Mouse (Mus musculus): ENCODE measurements around the gene Slc29a1. TPM values are rescaled to one million over a fixed set of nuclear protein-coding genes. Genes with fewer than 3 reads are reported as not detected.

Slc29a1 gene
- polyA plus RNA-seq, 1 experiment from 2014 or later, result 46.8 TPM

DNA sequence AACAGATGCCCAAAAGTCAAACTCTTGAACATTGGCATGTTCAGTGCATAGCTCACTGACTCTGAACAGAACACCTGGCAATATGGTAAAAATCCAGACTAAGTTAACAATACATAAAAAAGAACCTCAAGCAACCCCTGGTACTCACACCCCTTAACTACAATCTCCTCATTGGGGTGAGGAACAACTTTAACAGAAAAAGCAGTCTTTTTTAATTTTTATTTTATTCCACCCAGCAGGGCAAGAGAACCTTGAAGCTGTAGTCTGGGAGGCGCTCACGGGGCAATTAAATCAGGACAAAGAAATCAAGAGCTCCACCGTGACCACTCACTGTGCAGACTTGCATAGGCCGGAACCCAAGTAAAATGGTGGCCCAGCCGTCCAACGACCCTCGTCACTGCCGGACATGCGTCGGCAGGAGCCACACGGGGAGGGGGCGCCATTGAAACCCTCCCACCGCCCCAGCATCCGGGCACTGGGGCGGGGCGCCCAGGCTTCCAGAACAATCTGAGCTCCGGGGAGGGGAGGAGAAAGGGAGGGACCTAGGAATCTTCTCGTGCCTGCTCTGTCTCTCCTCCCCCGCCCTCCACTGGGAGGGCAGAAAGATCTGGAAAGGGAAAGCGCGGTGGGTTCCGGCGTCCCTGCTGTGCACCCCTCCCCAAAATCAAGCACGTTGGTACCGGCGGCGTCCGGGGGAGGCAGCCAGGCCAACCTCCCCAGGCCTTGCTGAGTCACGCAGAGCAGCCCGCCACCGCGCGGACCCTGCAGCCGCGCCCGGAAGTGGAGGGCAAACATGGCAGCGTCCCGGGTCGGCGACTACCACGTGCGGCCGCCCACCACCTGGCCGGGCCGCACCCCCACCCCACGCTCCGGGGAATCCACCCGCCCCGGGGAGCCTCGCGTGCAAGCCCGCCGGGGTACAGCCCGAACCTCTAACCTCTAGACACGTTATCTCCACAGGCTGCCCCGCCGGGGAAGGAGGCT lies 27.0 kb downstream of the Slc29a1 start:
- peak overlapping the region; percentile 99 for H3K4me3 ChIP-seq (ENCODE audit: low read depth, low read length)
- H3K27me3 ChIP-seq (ENCODE audit: control insufficient read depth, insufficient read depth, low read length), result no peaks in the 10 kb centered on the region
- peak overlapping the region; percentile 92 for H3K27ac ChIP-seq (ENCODE audit: low read depth, low read length)
- peaks cover 37% of the 10 kb centered on the region for H3K36me3 ChIP-seq (ENCODE audit: control insufficient read depth, insufficient read depth, low read length)
- H3K4me1 ChIP-seq (ENCODE audit: control insufficient read depth, insufficient read depth, low read length), result peaks cover 16% of the 10 kb centered on the region
- peak overlapping the region; percentile 99 for H3K9ac ChIP-seq (ENCODE audit: low read length)
- H3K9me3 ChIP-seq (ENCODE audit: control insufficient read depth, low read length), result no peaks in the 10 kb centered on the region
- DNase-seq (ENCODE audit: low spot score, missing footprints) (peak; percentile 98), ATAC-seq (ENCODE audit: low FRiP score) (peak; percentile 68)
- under 1% methylated on average over 50 of the region's 57 CpGs for WGBS
- peak overlapping the region; percentile 78 for H3K4me2 ChIP-seq

DNA sequence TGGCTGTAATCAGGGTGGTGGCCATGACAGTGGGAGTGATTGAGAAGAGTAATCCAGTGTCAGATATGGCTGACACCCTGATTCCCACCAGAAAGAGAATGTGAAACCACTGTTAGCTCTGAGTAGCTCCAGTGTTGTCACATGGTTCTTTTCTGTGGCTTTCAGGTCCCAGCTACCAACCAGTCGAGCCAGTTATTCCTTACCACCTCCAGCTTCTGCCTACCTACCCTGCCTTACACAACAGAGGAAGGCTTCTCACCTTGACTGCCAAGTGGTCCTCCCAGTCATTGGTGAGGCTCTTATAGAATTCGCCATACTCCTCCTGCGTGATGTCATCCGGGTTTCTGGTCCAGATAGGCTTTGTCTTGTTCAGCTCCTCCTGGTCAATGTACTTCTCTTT lies 29.4 kb downstream of the Slc29a1 start:
- no peak overlapping the region for H3K9ac ChIP-seq (ENCODE audit: low read length)

DNA sequence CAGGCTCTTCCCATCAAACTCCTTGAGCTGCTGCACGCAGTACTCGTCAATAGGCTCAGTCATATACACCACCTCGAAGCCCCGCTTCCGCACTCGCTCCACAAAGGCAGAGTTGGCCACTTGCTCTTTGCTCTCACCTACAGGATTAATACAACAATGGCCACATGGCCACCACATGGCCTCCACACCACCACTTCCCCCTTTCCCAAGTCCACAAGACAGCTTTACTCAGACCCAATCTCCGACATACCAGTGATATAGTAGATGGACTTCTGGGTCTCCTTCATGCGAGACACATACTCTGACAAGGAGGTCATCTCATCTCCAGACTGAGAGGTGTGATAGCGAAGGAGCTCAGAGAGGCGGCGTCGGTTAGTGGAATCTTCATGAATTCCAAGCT lies 30.4 kb downstream of the Slc29a1 start:
- peaks cover 43% of the 10 kb centered on the region for H3K36me3 ChIP-seq (ENCODE audit: control insufficient read depth, insufficient read depth, low read length)
- no peaks in the 10 kb centered on the region for H3K27me3 ChIP-seq (ENCODE audit: control insufficient read depth, insufficient read depth, low read length)
- no peak overlapping the region for H3K27ac ChIP-seq (ENCODE audit: low read depth, low read length)
- H3K9me3 ChIP-seq (ENCODE audit: control insufficient read depth, low read length), result no peaks in the 10 kb centered on the region
- H3K4me3 ChIP-seq (ENCODE audit: low read depth, low read length), result no peak overlapping the region
- ATAC-seq (ENCODE audit: low FRiP score) (no peak), DNase-seq (ENCODE audit: low spot score, missing footprints) (no peak)
- no peak overlapping the region for H3K4me2 ChIP-seq
- 89% methylated on average over 12 of the region's 12 CpGs for WGBS
- H3K9ac ChIP-seq (ENCODE audit: low read length), result no peak overlapping the region
- H3K4me1 ChIP-seq (ENCODE audit: control insufficient read depth, insufficient read depth, low read length), result peaks cover 25% of the 10 kb centered on the region

More for the DNA sequence above, 29.4 kb downstream of the Slc29a1 start:
- H3K4me1 ChIP-seq (ENCODE audit: control insufficient read depth, insufficient read depth, low read length), result peaks cover 24% of the 10 kb centered on the region
- no peak overlapping the region for H3K27ac ChIP-seq (ENCODE audit: low read depth, low read length)
- H3K4me2 ChIP-seq, result no peak overlapping the region
- no peak overlapping the region for H3K4me3 ChIP-seq (ENCODE audit: low read depth, low read length)
- DNase-seq (ENCODE audit: low spot score, missing footprints) (no peak), ATAC-seq (ENCODE audit: low FRiP score) (no peak)
- H3K27me3 ChIP-seq (ENCODE audit: control insufficient read depth, insufficient read depth, low read length), result no peaks in the 10 kb centered on the region
- H3K9me3 ChIP-seq (ENCODE audit: control insufficient read depth, low read length), result no peaks in the 10 kb centered on the region
- 86% methylated on average over 4 of the region's 4 CpGs for WGBS
- peaks cover 43% of the 10 kb centered on the region for H3K36me3 ChIP-seq (ENCODE audit: control insufficient read depth, insufficient read depth, low read length)

DNA sequence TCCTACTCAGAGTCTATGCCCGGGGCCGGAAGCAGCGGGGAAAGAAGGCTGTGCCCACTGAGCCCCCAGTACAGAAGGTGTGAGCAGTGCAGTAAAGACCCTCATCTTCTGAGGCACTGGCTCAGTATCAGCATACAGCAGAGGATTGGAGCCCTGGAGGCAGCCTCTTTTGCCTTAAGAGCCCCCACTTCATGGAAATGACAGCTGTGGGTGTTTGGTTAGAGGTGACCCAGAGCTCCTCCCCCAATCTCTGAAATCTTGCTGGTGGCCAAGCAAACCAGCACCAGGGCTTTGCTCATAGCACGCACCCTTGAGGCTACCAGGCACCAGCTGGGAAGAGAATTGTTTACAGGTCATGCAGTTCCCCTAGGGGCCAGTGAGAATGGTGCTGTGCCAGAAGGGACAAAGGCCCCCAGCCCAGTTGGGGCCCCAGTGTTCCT lies 32.2 kb downstream of the Slc29a1 start:
- H3K36me3 ChIP-seq (ENCODE audit: control insufficient read depth, insufficient read depth, low read length), result peaks cover 43% of the 10 kb centered on the region

DNA sequence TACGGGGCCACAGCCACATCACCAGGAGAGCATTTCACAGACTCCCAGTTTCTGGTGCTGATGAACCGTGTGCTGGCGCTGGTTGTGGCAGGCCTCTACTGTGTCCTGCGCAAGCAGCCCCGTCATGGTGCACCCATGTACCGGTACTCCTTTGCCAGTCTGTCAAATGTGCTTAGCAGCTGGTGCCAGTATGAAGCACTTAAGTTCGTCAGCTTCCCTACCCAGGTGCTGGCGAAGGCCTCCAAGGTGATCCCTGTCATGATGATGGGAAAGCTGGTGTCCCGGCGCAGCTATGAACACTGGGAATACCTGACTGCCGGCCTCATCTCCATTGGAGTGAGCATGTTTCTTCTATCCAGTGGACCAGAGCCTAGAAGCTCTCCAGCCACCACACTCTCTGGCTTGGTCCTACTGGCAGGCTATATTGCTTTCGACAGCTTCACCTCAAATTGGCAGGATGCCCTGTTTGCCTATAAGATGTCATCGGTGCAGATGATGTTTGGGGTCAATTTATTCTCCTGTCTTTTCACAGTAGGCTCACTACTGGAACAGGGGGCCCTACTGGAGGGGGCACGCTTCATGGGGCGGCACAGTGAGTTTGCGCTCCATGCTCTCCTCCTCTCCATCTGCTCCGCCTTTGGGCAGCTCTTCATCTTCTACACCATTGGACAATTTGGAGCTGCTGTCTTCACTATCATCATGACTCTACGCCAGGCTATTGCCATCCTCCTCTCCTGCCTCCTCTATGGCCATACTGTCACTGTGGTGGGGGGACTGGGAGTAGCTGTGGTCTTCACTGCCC lies 32.8 kb downstream of the Slc29a1 start:
- Histone ChIP-seq H3K9ac (ENCODE audit: low read length) (no peak overlapping the region), H3K4me2 (no peak overlapping the region), H3K4me3 (ENCODE audit: low read depth, low read length) (no peak overlapping the region), H3K36me3 (ENCODE audit: control insufficient read depth, insufficient read depth, low read length) (peaks cover 42% of the 10 kb centered on the region), H3K27me3 (ENCODE audit: control insufficient read depth, insufficient read depth, low read length) (no peaks in the 10 kb centered on the region), H3K9me3 (ENCODE audit: control insufficient read depth, low read length) (no peaks in the 10 kb centered on the region), H3K27ac (ENCODE audit: low read depth, low read length) (0 out of 2 replicates have a peak overlapping the region, but pooled peaks have one; percentile 1), H3K4me1 (ENCODE audit: control insufficient read depth, insufficient read depth, low read length) (peaks cover 25% of the 10 kb centered on the region)
- ATAC-seq (ENCODE audit: low FRiP score), result no peak
- WGBS, result 77% methylated on average over 18 of the region's 18 CpGs
- peak; percentile 89 for DNase-seq (ENCODE audit: low spot score, missing footprints)

More for the DNA sequence above, 32.2 kb downstream of the Slc29a1 start:
- no peak overlapping the region for H3K27ac ChIP-seq (ENCODE audit: low read depth, low read length)
- 26% methylated on average over 4 of the region's 4 CpGs for WGBS
- no peaks in the 10 kb centered on the region for H3K9me3 ChIP-seq (ENCODE audit: control insufficient read depth, low read length)
- H3K4me3 ChIP-seq (ENCODE audit: low read depth, low read length), result no peak overlapping the region
- peaks cover 25% of the 10 kb centered on the region for H3K4me1 ChIP-seq (ENCODE audit: control insufficient read depth, insufficient read depth, low read length)
- ATAC-seq (ENCODE audit: low FRiP score) (no peak), DNase-seq (ENCODE audit: low spot score, missing footprints) (no peak)
- H3K4me2 ChIP-seq, result no peak overlapping the region
- H3K27me3 ChIP-seq (ENCODE audit: control insufficient read depth, insufficient read depth, low read length), result no peaks in the 10 kb centered on the region
- no peak overlapping the region for H3K9ac ChIP-seq (ENCODE audit: low read length)

DNA sequence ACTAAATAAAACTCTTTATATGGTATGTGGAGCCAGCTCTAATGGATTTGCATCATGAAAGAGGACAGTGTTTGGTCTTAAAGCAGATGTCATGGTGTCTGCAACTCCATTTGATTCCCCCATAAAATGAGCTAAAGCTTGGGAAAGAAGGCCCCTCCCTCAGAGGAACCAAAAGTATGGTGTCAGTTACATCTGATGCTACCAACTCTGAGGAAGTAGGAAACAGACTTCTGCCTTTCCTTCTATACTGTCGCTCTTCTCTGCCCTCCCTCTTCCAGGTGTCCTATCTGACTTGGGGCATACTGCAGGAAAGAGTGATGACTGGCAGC lies 33.4 kb downstream of the Slc29a1 start:
- H3K36me3 ChIP-seq (ENCODE audit: control insufficient read depth, insufficient read depth, low read length), result peaks cover 37% of the 10 kb centered on the region
- no peak for DNase-seq (ENCODE audit: low spot score, missing footprints)
- H3K4me2 ChIP-seq, result no peak overlapping the region
- H3K4me3 ChIP-seq (ENCODE audit: low read depth, low read length), result no peak overlapping the region
- H3K9ac ChIP-seq (ENCODE audit: low read length), result no peak overlapping the region
- H3K27me3 ChIP-seq (ENCODE audit: control insufficient read depth, insufficient read depth, low read length), result no peaks in the 10 kb centered on the region
- H3K27ac ChIP-seq (ENCODE audit: low read depth, low read length), result no peak overlapping the region
- peaks cover 21% of the 10 kb centered on the region for H3K4me1 ChIP-seq (ENCODE audit: control insufficient read depth, insufficient read depth, low read length)
- no peak for ATAC-seq (ENCODE audit: low FRiP score)
- H3K9me3 ChIP-seq (ENCODE audit: control insufficient read depth, low read length), result no peaks in the 10 kb centered on the region
- 75% methylated on average over 1 of the region's 1 CpGs for WGBS

DNA sequence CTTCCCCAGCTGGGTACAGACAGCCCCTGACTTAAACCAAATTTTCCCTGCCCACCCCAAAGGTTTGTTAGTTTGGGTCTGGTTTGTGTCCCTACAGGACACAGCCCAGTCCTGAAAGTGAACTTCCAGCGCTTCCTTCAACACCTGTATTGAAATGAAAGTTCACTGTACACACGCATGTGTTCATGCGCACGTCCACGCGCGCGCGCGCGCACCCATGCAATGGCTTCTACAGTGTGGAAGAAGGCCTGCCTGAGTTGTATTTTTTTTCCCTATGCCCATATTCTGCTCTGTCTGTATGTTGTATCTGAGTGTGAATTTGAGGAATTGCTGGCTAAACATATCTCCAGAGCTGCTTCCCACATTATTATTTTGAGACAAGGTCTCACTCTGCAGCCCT lies 34.3 kb downstream of the Slc29a1 start:
- DNase-seq (ENCODE audit: low spot score, missing footprints) (no peak), ATAC-seq (ENCODE audit: low FRiP score) (no peak)
- peak overlapping the region; percentile 90 for H3K9ac ChIP-seq (ENCODE audit: low read length)
- no peak overlapping the region for H3K27ac ChIP-seq (ENCODE audit: low read depth, low read length)
- H3K4me1 ChIP-seq (ENCODE audit: control insufficient read depth, insufficient read depth, low read length), result peaks cover 18% of the 10 kb centered on the region
- peak overlapping the region; percentile 81 for H3K4me3 ChIP-seq (ENCODE audit: low read depth, low read length)
- WGBS, result 97% methylated on average over 11 of the region's 11 CpGs
- H3K27me3 ChIP-seq (ENCODE audit: control insufficient read depth, insufficient read depth, low read length), result no peaks in the 10 kb centered on the region
- peak overlapping the region; percentile 98 for H3K4me2 ChIP-seq
- no peaks in the 10 kb centered on the region for H3K9me3 ChIP-seq (ENCODE audit: control insufficient read depth, low read length)
- H3K36me3 ChIP-seq (ENCODE audit: control insufficient read depth, insufficient read depth, low read length), result peaks cover 28% of the 10 kb centered on the region

DNA sequence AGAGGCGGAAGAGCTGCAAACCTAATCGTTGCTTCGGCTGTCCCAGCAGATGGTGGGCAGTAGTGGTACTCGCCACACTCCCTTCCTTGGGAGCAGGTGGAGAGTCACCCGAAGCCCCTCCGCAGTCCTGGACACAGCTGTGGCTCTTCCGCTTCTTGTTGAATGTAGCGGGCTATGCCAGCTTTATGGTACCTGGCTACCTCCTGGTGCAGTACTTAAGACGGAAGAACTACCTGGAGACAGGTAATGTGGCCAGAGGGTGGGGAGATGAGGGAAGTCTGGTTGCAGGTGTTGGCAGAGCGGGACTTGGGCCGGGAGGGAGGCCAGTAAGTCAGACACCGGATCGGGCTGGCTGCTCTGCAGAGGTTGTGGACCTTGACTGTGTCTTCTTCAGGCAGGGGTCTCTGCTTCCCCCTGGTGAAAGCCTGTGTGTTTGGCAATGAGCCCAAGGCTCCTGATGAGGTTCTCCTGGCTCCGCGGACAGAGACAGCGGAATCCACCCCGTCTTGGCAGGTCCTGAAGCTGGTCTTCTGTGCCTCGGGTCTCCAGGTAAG lies 34.8 kb downstream of the Slc29a1 start:
- H3K27ac ChIP-seq (ENCODE audit: low read depth, low read length), result peak overlapping the region; percentile 84
- ATAC-seq (ENCODE audit: low FRiP score) (no peak; the same call in 1 of the 2 replicates), DNase-seq (ENCODE audit: low spot score, missing footprints) (peak; percentile 91)
- no peaks in the 10 kb centered on the region for H3K9me3 ChIP-seq (ENCODE audit: control insufficient read depth, low read length)
- H3K36me3 ChIP-seq (ENCODE audit: control insufficient read depth, insufficient read depth, low read length), result peaks cover 23% of the 10 kb centered on the region
- WGBS, result 14% methylated on average over 18 of the region's 18 CpGs
- peak overlapping the region; percentile 90 for H3K9ac ChIP-seq (ENCODE audit: low read length)
- H3K4me2 ChIP-seq, result peak overlapping the region; percentile 98
- H3K4me3 ChIP-seq (ENCODE audit: low read depth, low read length), result peak overlapping the region; percentile 81
- no peaks in the 10 kb centered on the region for H3K27me3 ChIP-seq (ENCODE audit: control insufficient read depth, insufficient read depth, low read length)
- H3K4me1 ChIP-seq (ENCODE audit: control insufficient read depth, insufficient read depth, low read length), result peaks cover 18% of the 10 kb centered on the region

Data from midbrain, embryonic 11.5 days (tissue).